Mouse (Mus musculus) right cerebral cortex, postnatal 10 days (tissue): ENCODE measurements at regions not wholly inside any gene's neighbourhood (a gene's known extent, or its start where the extent isn't known, plus 50 kb on each side); places are given as distances from the start of the nearest gene placed in this dataset.

ENCODE experiments used
- DNase-seq, 2 experiments: peaks; one replicate each; pipeline ENCODE4 v3.0.0; 2021; ENCODE audit warnings: low spot score in 2 of 2

- peak; percentile 64 to 76 for DNase-seq
Observed at GRCm38 (mm10) chr4:142956832-142957429, 255.9 kb downstream of the Prdm2 start.

- no peak for DNase-seq
Observed at GRCm38 (mm10) chr4:142956376-142956775, 256.4 kb downstream of the Prdm2 start.

- DNase-seq, result peak; percentile 49 to 73
Observed at GRCm38 (mm10) chr4:142953724-142954123, 259.1 kb downstream of the Prdm2 start.

GRCm38 (mm10) chr4:142952879-142953278, 259.9 kb downstream of the Prdm2 start:
- no peak for DNase-seq

GRCm38 (mm10) chr4:142947673-142948072, 265.1 kb downstream of the Prdm2 start:
- peak; percentile 54 to 61 for DNase-seq

GRCm38 (mm10) chr4:142933627-142934026, 279.2 kb downstream of the Prdm2 start:
- DNase-seq, result no peak

- DNase-seq, result no peak
Observed at GRCm38 (mm10) chr4:142929245-142929644, 283.6 kb downstream of the Prdm2 start.

GRCm38 (mm10) chr4:142927328-142928108, 285.3 kb downstream of the Prdm2 start:
- DNase-seq, result peak; percentile 45 to 67

- DNase-seq, result no peak
Observed at GRCm38 (mm10) chr4:142925111-142925510, 287.7 kb downstream of the Prdm2 start.

- no peak for DNase-seq
Observed at GRCm38 (mm10) chr4:142909355-142909947, 303.3 kb downstream of the Prdm2 start.

GRCm38 (mm10) chr4:142908782-142909181, 304.0 kb downstream of the Prdm2 start:
- no peak for DNase-seq

GRCm38 (mm10) chr4:142903356-142904032, 309.3 kb downstream of the Prdm2 start:
- DNase-seq, result no peak

- DNase-seq, result no peak
Observed at GRCm38 (mm10) chr4:142900792-142901191, 312.0 kb downstream of the Prdm2 start.

- DNase-seq, result no peak
Observed at GRCm38 (mm10) chr4:142898994-142899393, 313.8 kb downstream of the Prdm2 start.

GRCm38 (mm10) chr4:142890711-142891110, 322.1 kb downstream of the Prdm2 start:
- peak; percentile 49 to 72 for DNase-seq

- no peak for DNase-seq
Observed at GRCm38 (mm10) chr4:142888891-142889290, 323.9 kb downstream of the Prdm2 start.

- DNase-seq, result peak; percentile 71 to 78
Observed at GRCm38 (mm10) chr4:142887876-142888275, 324.9 kb downstream of the Prdm2 start.

GRCm38 (mm10) chr4:142880323-142880759, 332.5 kb downstream of the Prdm2 start:
- peak; percentile 57 to 73 for DNase-seq

- DNase-seq, result no peak
Observed at GRCm38 (mm10) chr4:142876151-142876550, 336.6 kb downstream of the Prdm2 start.

- no peak for DNase-seq
Observed at GRCm38 (mm10) chr4:142875105-142875504, 337.7 kb downstream of the Prdm2 start.

GRCm38 (mm10) chr4:142866341-142866740, 346.5 kb downstream of the Prdm2 start:
- DNase-seq, result no peak

- DNase-seq, result no peak
Observed at GRCm38 (mm10) chr4:142865593-142865992, 347.2 kb downstream of the Prdm2 start.
